Mouse (Mus musculus) midbrain, embryonic 16.5 days (tissue): ENCODE results near the gene Coq7. TPM values are rescaled to one million over a fixed set of nuclear protein-coding genes. Genes with fewer than 3 reads are reported as not detected.
A peak's percentile ranks its signal among the peaks of the same experiment; 100 is the strongest.

Experiments used
- ATAC-seq: fragments of 200-750 bp; cut with Nextera tagmentation; 2 replicates; pipeline ENCODE4 v1.8.0; 2017; ENCODE audit warnings: moderate TSS enrichment
- H3K27ac ChIP-seq: fragments of 300-500 bp; sonication (generic); 2 replicates; pipeline ENCODE4 v1.5.1; 2014; ENCODE audit warnings: mild to moderate bottlenecking, low read length, mixed read lengths
- H3K27me3 ChIP-seq: fragments of 300-500 bp; sonication (generic); 2 replicates; pipeline ENCODE4 v1.6.1; 2014; ENCODE audit warnings: low read depth, low read length, mixed read lengths; ENCODE audit not compliant: control insufficient read depth, insufficient read depth
- H3K36me3 ChIP-seq: fragments of 300-500 bp; sonication (generic); 2 replicates; pipeline ENCODE4 v1.6.1; 2014; ENCODE audit warnings: mild to moderate bottlenecking, low read length, moderate library complexity, mixed read lengths; ENCODE audit not compliant: control insufficient read depth, insufficient read depth
- H3K4me1 ChIP-seq: fragments of 300-500 bp; sonication (generic); 2 replicates; pipeline ENCODE4 v1.6.1; 2014; ENCODE audit warnings: mild to moderate bottlenecking, low read length, mixed read lengths; ENCODE audit not compliant: control insufficient read depth, insufficient read depth
- H3K4me2 ChIP-seq: fragments of 300-500 bp; sonication (generic); 2 replicates; pipeline ENCODE4 v1.6.1; 2014; ENCODE audit warnings: mild to moderate bottlenecking, low read length, mixed read lengths
- H3K4me3 ChIP-seq: fragments of 300-500 bp; sonication (generic); 2 replicates; pipeline ENCODE4 v1.5.1; 2014; ENCODE audit warnings: low read depth, mild to moderate bottlenecking, low read length, moderate library complexity, mixed read lengths
- H3K9ac ChIP-seq: fragments of 300-500 bp; sonication (generic); 2 replicates; pipeline ENCODE4 v1.6.1; 2014; ENCODE audit warnings: low read depth, low read length, mixed read lengths
- H3K9me3 ChIP-seq: fragments of 300-500 bp; sonication (generic); replicated peaks from 2 replicates; pipeline ENCODE4 v1.6.1; 2014; ENCODE audit warnings: mild to moderate bottlenecking, low read length, mixed read lengths; ENCODE audit not compliant: control insufficient read depth, poor library complexity, severe bottlenecking
- WGBS: fragments of 180-500 bp; shearing (Covaris S2); extraction: QIAGEN DNeasy Blood & Tissue Kit; methylation state at CpG from one replicate; pipeline ENCODE4 v1.1.7; 2014; 5-methylcytosine and 5-hydroxymethylcytosine counted together
- polyA plus RNA-seq: library from polyadenylated mRNA; unstranded; fragments of >200 nt; fragmentation: Nextera tagmentation; extraction: Ambion mirVana; gene quantifications from 2 replicates; pipeline ENCODE4 v1.2.1, GENCODE M21; 2015

Coq7 gene
- polyA plus RNA-seq, 1 experiment from 2014 or later, result 79.8 TPM

- 79% methylated on average over 7 of the region's 7 CpGs for WGBS
- Histone ChIP-seq H3K9ac (no peak overlapping the region), H3K4me2 (no peak overlapping the region), H3K36me3 (no peaks in the 10 kb centered on the region), H3K27me3 (no peaks in the 10 kb centered on the region), H3K27ac (no peak overlapping the region), H3K4me1 (no peaks in the 10 kb centered on the region), H3K4me3 (no peak overlapping the region), H3K9me3 (no peaks in the 10 kb centered on the region)
- no peak for ATAC-seq
Observed at GRCm38 (mm10) chr7:118508556-118508955, 24.6 kb downstream of the Coq7 start.

GRCm38 (mm10) chr7:118503844-118504243 is 29.3 kb downstream of the Coq7 start:
- Histone ChIP-seq H3K27ac (no peak overlapping the region), H3K9ac (no peak overlapping the region), H3K4me3 (no peak overlapping the region), H3K9me3 (no peaks in the 10 kb centered on the region), H3K4me1 (no peaks in the 10 kb centered on the region), H3K4me2 (no peak overlapping the region), H3K36me3 (no peaks in the 10 kb centered on the region), H3K27me3 (no peaks in the 10 kb centered on the region)
- WGBS, result 61% methylated on average over 4 of the region's 4 CpGs
- no peak for ATAC-seq

DNA sequence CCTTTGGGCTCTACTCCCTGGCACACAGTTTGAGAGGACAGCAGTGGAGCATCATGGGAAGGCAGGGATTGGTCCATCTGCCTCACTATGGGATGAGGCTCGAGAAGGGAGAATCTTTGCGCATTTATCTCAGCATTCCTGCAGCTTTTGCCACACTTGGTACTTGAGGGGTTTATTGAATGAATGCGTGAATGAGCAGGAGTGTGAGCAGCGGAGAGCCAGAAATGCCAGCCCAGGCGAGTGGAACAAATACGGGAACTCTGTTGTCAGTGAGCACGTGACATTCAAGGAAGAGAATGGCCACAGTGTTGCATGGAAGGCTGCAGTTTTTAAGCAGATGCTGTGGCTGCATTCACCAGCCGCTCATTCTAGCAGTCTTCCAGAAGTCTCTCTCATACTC is 30.8 kb downstream of the Coq7 start:
- Histone ChIP-seq H3K27me3 (no peaks in the 10 kb centered on the region), H3K27ac (no peak overlapping the region), H3K9ac (no peak overlapping the region), H3K4me2 (peak overlapping the region; percentile 22; the same call in 1 of the 2 replicates), H3K9me3 (no peaks in the 10 kb centered on the region), H3K4me3 (no peak overlapping the region), H3K4me1 (no peaks in the 10 kb centered on the region), H3K36me3 (no peaks in the 10 kb centered on the region)
- WGBS, result 63% methylated on average over 8 of the region's 8 CpGs
- no peak for ATAC-seq

DNA sequence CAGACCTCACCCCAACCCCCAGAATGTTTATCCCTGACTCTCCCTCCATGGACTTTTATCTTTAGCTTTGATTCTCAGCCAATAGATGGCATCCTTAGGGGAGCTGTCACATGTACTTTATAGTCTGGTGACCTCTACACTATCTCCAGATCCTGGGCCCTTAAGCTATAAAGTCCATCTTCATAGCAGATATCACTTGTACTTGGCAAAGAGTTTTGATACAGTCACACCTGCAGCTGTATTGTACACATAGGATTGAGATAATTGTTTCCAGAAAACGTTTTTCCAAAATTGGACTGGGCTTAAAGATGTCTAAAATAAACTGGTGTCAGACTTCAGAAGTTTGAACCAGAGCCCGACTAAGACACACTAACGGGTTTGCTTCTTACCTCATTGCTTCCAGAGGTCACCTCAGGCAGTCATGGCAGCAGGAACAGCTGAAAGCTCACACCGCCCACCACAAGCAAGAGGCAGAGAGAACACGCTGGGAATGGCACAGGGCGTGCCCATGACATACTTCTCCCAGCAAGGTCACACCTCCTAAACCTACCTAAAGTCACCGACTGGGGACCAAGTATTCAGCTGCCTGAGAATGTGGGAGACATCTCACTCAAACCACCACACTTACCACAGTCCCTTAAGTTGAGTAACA is 33.2 kb downstream of the Coq7 start:
- H3K9ac ChIP-seq, result no peak overlapping the region
- 83% methylated on average over 7 of the region's 7 CpGs for WGBS

DNA sequence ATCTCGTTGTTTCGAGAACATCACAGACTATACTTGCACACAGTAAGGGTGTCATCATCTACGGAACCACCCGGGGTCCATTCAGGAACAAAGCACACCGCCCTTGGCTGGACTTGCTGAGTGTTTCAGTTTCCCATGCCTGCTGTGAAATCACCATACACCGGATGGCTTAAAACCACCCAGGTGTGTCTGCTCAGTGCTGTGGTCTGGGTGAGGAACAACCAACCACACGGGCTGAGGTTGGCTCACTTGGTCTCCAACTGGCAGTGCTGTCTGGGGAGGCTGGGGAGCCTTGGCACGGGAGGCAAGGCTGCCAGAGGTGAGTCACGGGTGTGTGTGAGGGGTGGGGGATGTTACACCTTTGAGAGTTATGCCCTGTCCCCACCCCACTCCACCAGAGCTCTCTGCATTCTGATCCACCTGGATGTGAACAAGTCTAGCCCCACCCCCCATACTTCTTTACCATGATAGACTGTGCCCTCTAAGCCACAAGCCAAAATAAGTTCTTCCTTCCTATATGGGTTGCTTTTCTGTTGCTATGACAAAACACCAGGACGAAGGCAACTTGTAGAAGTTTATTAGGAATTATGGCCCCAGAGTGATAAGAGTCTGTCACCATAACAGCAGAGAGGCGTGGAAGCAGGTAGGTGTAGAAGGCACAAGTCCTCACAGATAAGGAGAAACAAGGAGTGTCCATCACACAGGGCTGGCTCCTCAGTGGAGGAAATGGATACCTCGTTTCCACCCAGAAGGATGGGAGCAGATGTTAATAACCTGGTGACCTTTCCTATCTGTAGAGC is 34.0 kb downstream of the Coq7 start:
- Histone ChIP-seq H3K4me2 (no peak overlapping the region), H3K9me3 (no peaks in the 10 kb centered on the region), H3K4me1 (no peaks in the 10 kb centered on the region), H3K27me3 (no peaks in the 10 kb centered on the region; the same call in none of the 2 replicates), H3K36me3 (no peaks in the 10 kb centered on the region), H3K27ac (no peak overlapping the region), H3K4me3 (no peak overlapping the region), H3K9ac (no peak overlapping the region)
- no peak for ATAC-seq
- WGBS, result 88% methylated on average over 12 of the region's 12 CpGs

More for the DNA sequence above, 33.2 kb downstream of the Coq7 start:
- Histone ChIP-seq H3K4me1 (no peaks in the 10 kb centered on the region), H3K27me3 (no peaks in the 10 kb centered on the region), H3K36me3 (no peaks in the 10 kb centered on the region), H3K9me3 (no peaks in the 10 kb centered on the region), H3K4me3 (no peak overlapping the region), H3K27ac (no peak overlapping the region), H3K4me2 (no peak overlapping the region)
- no peak for ATAC-seq

- H3K27me3 ChIP-seq, result peaks cover 31% of the 10 kb centered on the region
- no peaks in the 10 kb centered on the region for H3K36me3 ChIP-seq
- no peak overlapping the region for H3K27ac ChIP-seq
- no peak for ATAC-seq
- no peak overlapping the region for H3K4me2 ChIP-seq
- H3K9ac ChIP-seq, result no peak overlapping the region
- no peaks in the 10 kb centered on the region; the same call in 1 of the 2 replicates for H3K9me3 ChIP-seq
- whole genome bisulfite sequencing, result 78% methylated on average over 4 of the region's 4 CpGs
- H3K4me1 ChIP-seq, result peaks cover 8% of the 10 kb centered on the region
- H3K4me3 ChIP-seq, result no peak overlapping the region
Observed at GRCm38 (mm10) chr7:118494892-118495579, 38.1 kb downstream of the Coq7 start.

GRCm38 (mm10) chr7:118493892-118494291 is 39.3 kb downstream of the Coq7 start:
- no peak for ATAC-seq

GRCm38 (mm10) chr7:118491431-118492147 is 41.6 kb downstream of the Coq7 start, which contains the start of gene Itpripl2:
Gene Itpripl2 (minus strand): TSS chr7:118491975.
- Histone ChIP-seq H3K4me2 (peak within 1 kb of the TSS; percentile 80), H3K4me1 (peaks cover 8% of the 10 kb centered on the region), H3K4me3 (peak within 1 kb of the TSS; percentile 47), H3K27me3 (peaks cover 43% of the 10 kb centered on the region), H3K9me3 (no peaks in the 10 kb centered on the region; the same call in 1 of the 2 replicates), H3K9ac (peak within 1 kb of the TSS; percentile 70), H3K27ac (no peak within 1 kb of the TSS), H3K36me3 (no peaks in the 10 kb centered on the region)
- WGBS, result under 1% methylated on average over 54 of the region's 55 CpGs
- peak; percentile 78 for ATAC-seq

More at GRCm38 (mm10) chr7:118493892-118494291, 39.3 kb downstream of the Coq7 start:
- H3K27me3 ChIP-seq, result peaks cover 41% of the 10 kb centered on the region
- H3K4me3 ChIP-seq, result no peak overlapping the region
- H3K36me3 ChIP-seq, result no peaks in the 10 kb centered on the region
- H3K9me3 ChIP-seq, result no peaks in the 10 kb centered on the region; the same call in 1 of the 2 replicates
- H3K27ac ChIP-seq, result no peak overlapping the region
- H3K4me2 ChIP-seq, result no peak overlapping the region
- no peak overlapping the region for H3K9ac ChIP-seq
- H3K4me1 ChIP-seq, result peaks cover 8% of the 10 kb centered on the region
- 93% methylated on average over 9 of the region's 9 CpGs for WGBS
